Mouse (Mus musculus) erythroblast, embryonic 14.5 days (primary cell): ENCODE measurements around the gene Mad1l1.

Source experiments
- GATA1 ChIP-seq: IDR thresholded peaks from 2 replicates; pipeline ENCODE4 v1.6.1; 2012; ENCODE audit warnings: low read length, inconsistent platforms, mixed read lengths
- TAL1 ChIP-seq: IDR thresholded peaks from 3 replicates; pipeline ENCODE4 v1.6.1; 2012; ENCODE audit warnings: low read length, inconsistent platforms, mixed read lengths

- TF ChIP-seq GATA1, result no peak
- no peak for TF ChIP-seq TAL1
These were observed 135.0 kb downstream of the Mad1l1 start for GRCm38 (mm10) chr5:140186351-140186750.
